ENCODE assay signal across 10 mouse cellular contexts in the genomic region with DNA sequence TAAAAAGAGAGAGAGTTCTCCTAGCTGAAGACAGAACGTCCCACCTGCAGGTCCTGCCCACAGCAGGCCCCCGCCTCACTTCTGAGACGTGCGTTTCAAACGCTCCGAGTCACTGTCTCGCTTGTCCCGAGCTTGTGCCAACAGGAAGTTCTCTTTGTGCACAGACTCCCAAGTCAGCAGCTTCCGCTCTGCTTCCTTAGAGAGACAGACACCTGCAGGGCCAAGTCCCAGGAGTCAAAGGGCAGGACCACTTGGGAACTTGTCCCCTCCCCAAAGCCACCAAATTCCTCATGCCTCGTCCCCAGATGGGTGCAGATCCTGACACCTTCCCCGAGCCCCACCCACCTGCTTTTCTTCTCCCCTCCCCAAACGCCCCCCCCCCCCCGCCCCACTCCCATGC. TPM values are rescaled to one million over a fixed set of nuclear protein-coding genes. Genes with fewer than 3 reads are reported as not detected.
A peak's percentile ranks its signal among the peaks of the same experiment; 100 is the strongest.
DNase-seq lines count a peak whose midpoint lies in the region; ATAC-seq and TF ChIP-seq lines count a peak whose summit lies in the region.
"Had no signal": no experiment of that assay in that cellular context is flagged by ENCODE, and none has a peak within 500 bp of the region (broad histone marks: within the 10 kb centered on the region; RNA-seq: fewer than 3 reads in every experiment).

No protein-coding gene starts in this region.

- no peak overlapping the region for H3K9ac ChIP-seq in embryonic facial prominence, embryonic 11.5 days (replicated peaks; ENCODE audit: low read length)
- H3K9ac ChIP-seq in neural tube, embryonic 12.5 days, result peak overlapping the region; percentile 26; the same call in 1 of the 2 replicates

- no peak for ATAC-seq in embryonic facial prominence, embryonic 11.5 days (replicated peaks; ENCODE audit: insufficient number of reproducible peaks, low FRiP score, low TSS enrichment, low read depth)
- no peak for ATAC-seq in neural tube, embryonic 12.5 days (ENCODE audit: low FRiP score, low read depth)
- ATAC-seq: Patski had no signal

- H3K4me2 ChIP-seq in embryonic facial prominence, embryonic 11.5 days (ENCODE audit: low read depth, low read length), result peak overlapping the region; percentile 24; the same call in 1 of the 2 replicates
- peak overlapping the region; percentile 57 for H3K4me2 ChIP-seq in neural tube, embryonic 12.5 days (replicated peaks)

- peak overlapping the region; percentile 26 for H3K4me3 ChIP-seq in layer of hippocampus, adult 2 months
- H3K4me3 ChIP-seq in embryonic facial prominence, embryonic 11.5 days (ENCODE audit: low read depth, low read length), result no peak overlapping the region
- peak overlapping the region; percentile 27 for H3K4me3 ChIP-seq in neural tube, embryonic 12.5 days
- H3K4me3 ChIP-seq: myocyte had no signal

- no peak for TF ChIP-seq CTCF in layer of hippocampus, adult 2 months (conservative IDR thresholded peaks at IDR 0.05)

- no peak for DNase-seq in layer of hippocampus, adult 2 months (ENCODE audit: low spot score in 2 of 2)
- no peak for DNase-seq in layer of hippocampus, postnatal 25 days (ENCODE audit: extremely low spot score in 1 of 2, low spot score in 1 of 2)
- DNase-seq in embryonic facial prominence, embryonic 11.5 days (ENCODE audit: low spot score), result no peak
- DNase-seq in induced T-regulatory cell, adult 2 months (ENCODE audit: low read depth), result peak; percentile 12
- DNase-seq in adrenal gland, adult (ENCODE audit: inconsistent age in 2 of 2, low spot score in 1 of 2), result no peak
- DNase-seq in adrenal gland, postnatal 10 days, result no peak
- no peak for DNase-seq in urinary bladder, postnatal 14 days (ENCODE audit: low spot score)

- no peaks in the 10 kb centered on the region for H3K36me3 ChIP-seq in embryonic facial prominence, embryonic 11.5 days (replicated peaks; ENCODE audit: control insufficient read depth, insufficient read depth, low read depth, low read length)
- H3K36me3 ChIP-seq in neural tube, embryonic 12.5 days, result no peaks in the 10 kb centered on the region

- H3K4me1 ChIP-seq in embryonic facial prominence, embryonic 11.5 days (ENCODE audit: control insufficient read depth, insufficient read depth, low read length), result no peaks in the 10 kb centered on the region
- 0 out of 2 replicates have a peak, but pooled peaks cover 4% of the 10 kb centered on the region for H3K4me1 ChIP-seq in neural tube, embryonic 12.5 days

- H3K27me3 ChIP-seq in embryonic facial prominence, embryonic 11.5 days (ENCODE audit: control insufficient read depth, insufficient read depth, low read length), result no peaks in the 10 kb centered on the region; the same call in 1 of the 2 replicates
- H3K27me3 ChIP-seq in neural tube, embryonic 12.5 days (replicated peaks), result no peaks in the 10 kb centered on the region
- H3K27me3 ChIP-seq: Patski had no signal

- 9% methylated on average over 12 of the region's 13 CpGs for WGBS in embryonic facial prominence, embryonic 11.5 days
- 21% methylated on average over 11 of the region's 13 CpGs for WGBS in neural tube, embryonic 12.5 days

- H3K27ac ChIP-seq in layer of hippocampus, adult 2 months, result peak overlapping the region; percentile 55; the same call in 1 of the 2 replicates
- H3K27ac ChIP-seq in embryonic facial prominence, embryonic 11.5 days (replicated peaks; ENCODE audit: low read depth, low read length), result no peak overlapping the region
- H3K27ac ChIP-seq in neural tube, embryonic 12.5 days, result no peak overlapping the region

- no peaks in the 10 kb centered on the region for H3K9me3 ChIP-seq in embryonic facial prominence, embryonic 11.5 days (replicated peaks; ENCODE audit: control insufficient read depth, low read length)
- H3K9me3 ChIP-seq in neural tube, embryonic 12.5 days, result no peaks in the 10 kb centered on the region

RNA-seq across cellular contexts. Expression of gene Slc6a21, which starts 27.6 kb away (rescaled TPM):
- not detected for total RNA-seq in layer of hippocampus, adult 2 months (2021)
- total RNA-seq in layer of hippocampus, postnatal 25 days (2021), result not detected
- not detected in 2 replicates for polyA plus RNA-seq in embryonic facial prominence, embryonic 11.5 days (2014; fragmentation: Nextera tagmentation; extraction: Ambion mirVana)
- polyA plus RNA-seq in neural tube, embryonic 12.5 days (2016; fragmentation: Nextera tagmentation; extraction: Ambion mirVana), result not detected in 2 replicates
- under 1 TPM in 1 of 2 experiments, not detected in 1; 0.42 TPM for total RNA-seq in adrenal gland, postnatal 10 days (2021)
- polyA plus RNA-seq: myocyte, Patski had no signal

RNA-seq across cellular contexts. Expression of gene Trpm4, which starts 28.7 kb away (rescaled TPM):
- 10 to 100 TPM; 12.8 to 16.5 TPM for total RNA-seq in layer of hippocampus, adult 2 months (2021)
- total RNA-seq in layer of hippocampus, postnatal 25 days (2021), result 10 to 100 TPM; 14.1 to 18.5 TPM
- 5.0 and 7.2 TPM in 2 replicates for polyA plus RNA-seq in embryonic facial prominence, embryonic 11.5 days (2014; fragmentation: Nextera tagmentation; extraction: Ambion mirVana)
- 9.6 and 11.0 TPM in 2 replicates for polyA plus RNA-seq in neural tube, embryonic 12.5 days (2016; fragmentation: Nextera tagmentation; extraction: Ambion mirVana)
- total RNA-seq in adrenal gland, postnatal 10 days (2021), result 10 to 100 TPM; 15.9 to 26.8 TPM

RNA-seq across cellular contexts. Expression of gene Hrc, which starts 30.2 kb away (rescaled TPM):
- total RNA-seq in layer of hippocampus, adult 2 months (2021), result under 1 TPM; 0.22 to 0.33 TPM
- under 1 TPM in 1 of 2 experiments, not detected in 1; 0.17 TPM for total RNA-seq in layer of hippocampus, postnatal 25 days (2021)
- 0.33 and 0.34 TPM in 2 replicates for polyA plus RNA-seq in embryonic facial prominence, embryonic 11.5 days (2014; fragmentation: Nextera tagmentation; extraction: Ambion mirVana)
- polyA plus RNA-seq in neural tube, embryonic 12.5 days (2016; fragmentation: Nextera tagmentation; extraction: Ambion mirVana), result 0.46 and 0.77 TPM in 2 replicates
- 10 to 100 TPM; 10.7 to 47.8 TPM for total RNA-seq in adrenal gland, postnatal 10 days (2021)

Comparison
In these comparisons a context has a peak if more than half of its experiments do, and no peak if none do; other contexts are left out.
1. RNA of gene Hrc, which starts 30.2 kb away (total RNA-seq): 10.7 to 47.8 TPM in adrenal gland, postnatal 10 days; 0.22 to 0.33 TPM in layer of hippocampus, adult 2 months and 0.17 TPM in layer of hippocampus, postnatal 25 days; every median in the first group is over 4 times any median in the second.